10 mouse cellular contexts compared by ENCODE assay signal in genomic region chr3:84461687-84462086, GRCm38 (mm10). TPM values are rescaled to one million over a fixed set of nuclear protein-coding genes. Genes with fewer than 3 reads are reported as not detected.
DNase-seq lines count a peak whose midpoint lies in the region; ATAC-seq and TF ChIP-seq lines count a peak whose summit lies in the region.
"Had no signal": no experiment of that assay in that cellular context is flagged by ENCODE, and none has a peak within 500 bp of the region (broad histone marks: within the 10 kb centered on the region; RNA-seq: fewer than 3 reads in every experiment).

No protein-coding gene starts in this region.

- peak; percentile 71 for ATAC-seq in heart, embryonic 11.5 days (replicated peaks; ENCODE audit: insufficient number of reproducible peaks, low FRiP score, low TSS enrichment)
- ATAC-seq in midbrain, embryonic 13.5 days, result peak; percentile 69; the same call in 1 of the 2 replicates
- ATAC-seq in midbrain, embryonic 14.5 days (ENCODE audit: low FRiP score, low TSS enrichment), result no peak
- ATAC-seq in intestine, embryonic 14.5 days (replicated peaks; ENCODE audit: low FRiP score, low TSS enrichment, low read depth), result peak; percentile 53
- 0 out of 2 replicates have a peak, but pooled peaks have one; percentile 45 for ATAC-seq in stomach, embryonic 16.5 days (ENCODE audit: insufficient read depth, low FRiP score)

- peaks cover 24% of the 10 kb centered on the region for H3K4me1 ChIP-seq in heart, embryonic 11.5 days (ENCODE audit: control insufficient read depth, insufficient read depth, low read length)
- H3K4me1 ChIP-seq in heart, adult 2 months (ENCODE audit: control insufficient read depth, insufficient read depth, low read length), result no peaks in the 10 kb centered on the region
- H3K4me1 ChIP-seq in midbrain, embryonic 13.5 days (replicated peaks), result peaks cover 21% of the 10 kb centered on the region
- peaks cover 3% of the 10 kb centered on the region; the same call in 1 of the 2 replicates for H3K4me1 ChIP-seq in midbrain, embryonic 14.5 days (ENCODE audit: control insufficient read depth, insufficient read depth, low read length)
- H3K4me1 ChIP-seq in intestine, embryonic 14.5 days (replicated peaks; ENCODE audit: control insufficient read depth, insufficient read depth, low read length), result peaks cover 23% of the 10 kb centered on the region
- peaks cover 30% of the 10 kb centered on the region for H3K4me1 ChIP-seq in stomach, embryonic 16.5 days (ENCODE audit: control insufficient read depth, insufficient read depth, low read length)

- H3K4me2 ChIP-seq in heart, embryonic 11.5 days, result peak overlapping the region; percentile 37; the same call in 1 of the 2 replicates
- no peak overlapping the region for H3K4me2 ChIP-seq in midbrain, embryonic 13.5 days (replicated peaks)
- no peak overlapping the region for H3K4me2 ChIP-seq in midbrain, embryonic 14.5 days (ENCODE audit: low read length)
- no peak overlapping the region for H3K4me2 ChIP-seq in intestine, embryonic 14.5 days (ENCODE audit: low read length)
- H3K4me2 ChIP-seq in stomach, embryonic 16.5 days (ENCODE audit: low read depth, low read length), result no peak overlapping the region

- no peak for TF ChIP-seq POLR2A in heart, adult 2 months (IDR thresholded peaks at IDR 0.05; ENCODE audit: insufficient read depth, low read depth, low read length)

- no peak for DNase-seq in heart, adult 2 months
- no peak for DNase-seq in midbrain, embryonic 14.5 days
- no peak for DNase-seq in intestine, embryonic 14.5 days (ENCODE audit: low spot score)
- DNase-seq in layer of hippocampus, postnatal 14 days (ENCODE audit: low spot score in 2 of 2), result no peak
- DNase-seq in left cerebral cortex, adult 2 months (ENCODE audit: extremely low spot score in 1 of 2, low spot score in 2 of 2), result no peak
- DNase-seq: layer of hippocampus, postnatal 36 days had no signal

- H3K9me3 ChIP-seq in heart, embryonic 11.5 days (replicated peaks; ENCODE audit: control insufficient read depth, low read length), result no peaks in the 10 kb centered on the region
- no peaks in the 10 kb centered on the region for H3K9me3 ChIP-seq in midbrain, embryonic 13.5 days
- H3K9me3 ChIP-seq in midbrain, embryonic 14.5 days (ENCODE audit: control insufficient read depth, low read length), result no peaks in the 10 kb centered on the region
- H3K9me3 ChIP-seq in intestine, embryonic 14.5 days (ENCODE audit: control insufficient read depth, low read length), result no peaks in the 10 kb centered on the region
- no peaks in the 10 kb centered on the region for H3K9me3 ChIP-seq in stomach, embryonic 16.5 days (replicated peaks; ENCODE audit: control insufficient read depth, low read length)
- H3K9me3 ChIP-seq: megakaryocyte, embryonic 14.5 days had no signal

- WGBS in heart, embryonic 11.5 days (ENCODE audit: insufficient replicate concordance), result 17% methylated on average over 4 of the region's 4 CpGs
- 47% methylated on average over 4 of the region's 4 CpGs for WGBS in heart, adult 2 months
- 35% methylated on average over 4 of the region's 4 CpGs for WGBS in midbrain, embryonic 13.5 days
- WGBS in midbrain, embryonic 14.5 days, result 36% methylated on average over 4 of the region's 4 CpGs
- WGBS in intestine, embryonic 14.5 days, result 23% methylated on average over 4 of the region's 4 CpGs
- 15% methylated on average over 4 of the region's 4 CpGs for WGBS in stomach, embryonic 16.5 days

- H3K4me3 ChIP-seq in heart, embryonic 11.5 days (ENCODE audit: low read depth, low read length), result no peak overlapping the region
- H3K4me3 ChIP-seq in heart, adult 2 months, result no peak overlapping the region
- H3K4me3 ChIP-seq in midbrain, embryonic 13.5 days (replicated peaks), result no peak overlapping the region
- no peak overlapping the region for H3K4me3 ChIP-seq in midbrain, embryonic 14.5 days (replicated peaks; ENCODE audit: low read depth, low read length)
- no peak overlapping the region for H3K4me3 ChIP-seq in intestine, embryonic 14.5 days (ENCODE audit: low read depth, low read length)
- no peak overlapping the region for H3K4me3 ChIP-seq in stomach, embryonic 16.5 days (replicated peaks; ENCODE audit: low read length)
- no peak overlapping the region for H3K4me3 ChIP-seq in left cerebral cortex, adult 2 months

- H3K9ac ChIP-seq in heart, embryonic 11.5 days (ENCODE audit: low read depth, low read length), result no peak overlapping the region
- H3K9ac ChIP-seq in heart, adult 2 months (ENCODE audit: low read depth, low read length), result no peak overlapping the region
- no peak overlapping the region for H3K9ac ChIP-seq in midbrain, embryonic 13.5 days (replicated peaks)
- H3K9ac ChIP-seq in midbrain, embryonic 14.5 days (replicated peaks; ENCODE audit: low read length), result no peak overlapping the region
- no peak overlapping the region for H3K9ac ChIP-seq in intestine, embryonic 14.5 days (ENCODE audit: low read length)
- no peak overlapping the region for H3K9ac ChIP-seq in stomach, embryonic 16.5 days (ENCODE audit: low read length)

- intact Hi-C loops in heart, adult 2 months (cut with DNase I), result no loop called here
- intact Hi-C loops in left cerebral cortex, adult 2 months (cut with DNase I), result no loop called here

- TF ChIP-seq CTCF in heart, adult 2 months (IDR thresholded peaks at IDR 0.05), result no peak
- no peak for TF ChIP-seq CTCF in left cerebral cortex, adult 2 months (IDR thresholded peaks at IDR 0.05)

- H3K27ac ChIP-seq in heart, embryonic 11.5 days (ENCODE audit: low read depth, low read length), result peak overlapping the region; percentile 80
- H3K27ac ChIP-seq in heart, adult 2 months, result no peak overlapping the region
- no peak overlapping the region for H3K27ac ChIP-seq in midbrain, embryonic 13.5 days
- no peak overlapping the region for H3K27ac ChIP-seq in midbrain, embryonic 14.5 days (replicated peaks; ENCODE audit: low read depth, low read length)
- 0 out of 2 replicates have a peak overlapping the region, but pooled peaks have one; percentile 22 for H3K27ac ChIP-seq in intestine, embryonic 14.5 days (ENCODE audit: low read depth)
- H3K27ac ChIP-seq in stomach, embryonic 16.5 days (ENCODE audit: low read length), result peak overlapping the region; percentile 54
- H3K27ac ChIP-seq in left cerebral cortex, adult 2 months, result no peak overlapping the region

- no peak for TF ChIP-seq EP300 in heart, adult 2 months (IDR thresholded peaks at IDR 0.05; ENCODE audit: insufficient read depth, low read depth, low read length)

- no peaks in the 10 kb centered on the region for H3K36me3 ChIP-seq in heart, embryonic 11.5 days (ENCODE audit: control insufficient read depth, insufficient read depth, low read length)
- no peaks in the 10 kb centered on the region for H3K36me3 ChIP-seq in heart, adult 2 months (ENCODE audit: control insufficient read depth, insufficient read depth, low read length)
- H3K36me3 ChIP-seq in midbrain, embryonic 13.5 days, result no peaks in the 10 kb centered on the region
- H3K36me3 ChIP-seq in midbrain, embryonic 14.5 days (ENCODE audit: control insufficient read depth, insufficient read depth, low read length), result no peaks in the 10 kb centered on the region
- no peaks in the 10 kb centered on the region for H3K36me3 ChIP-seq in intestine, embryonic 14.5 days (ENCODE audit: control insufficient read depth, insufficient read depth, low read length)
- H3K36me3 ChIP-seq in stomach, embryonic 16.5 days (ENCODE audit: control insufficient read depth, insufficient read depth, low read length), result no peaks in the 10 kb centered on the region

- H3K79me2 ChIP-seq in heart, adult 2 months (replicated peaks; ENCODE audit: control insufficient read depth, insufficient read depth, low read length), result no peaks in the 10 kb centered on the region

- H3K27me3 ChIP-seq in heart, embryonic 11.5 days (ENCODE audit: control insufficient read depth, insufficient read depth, low read length), result peaks cover 33% of the 10 kb centered on the region
- no peaks in the 10 kb centered on the region for H3K27me3 ChIP-seq in heart, adult 2 months (ENCODE audit: control insufficient read depth, insufficient read depth, low read length)
- 0 out of 2 replicates have a peak, but pooled peaks cover 6% of the 10 kb centered on the region for H3K27me3 ChIP-seq in midbrain, embryonic 13.5 days
- H3K27me3 ChIP-seq in midbrain, embryonic 14.5 days (ENCODE audit: control insufficient read depth, insufficient read depth, low read length), result no peaks in the 10 kb centered on the region
- H3K27me3 ChIP-seq in intestine, embryonic 14.5 days (replicated peaks; ENCODE audit: control insufficient read depth, insufficient read depth, low read length), result no peaks in the 10 kb centered on the region
- no peaks in the 10 kb centered on the region for H3K27me3 ChIP-seq in stomach, embryonic 16.5 days (ENCODE audit: control insufficient read depth, insufficient read depth, low read length)

RNA-seq across cellular contexts. Expression of gene Fhdc1, which starts 18.5 kb away (rescaled TPM):
- 1.4 and 5.0 TPM in 2 replicates for polyA plus RNA-seq in heart, embryonic 11.5 days (2014; fragmentation: Nextera tagmentation; extraction: Ambion mirVana)
- under 1 TPM; 0.59 to 0.60 TPM for total RNA-seq in heart, adult 2 months (2021)
- 0.09 and 0.39 TPM in 2 replicates for polyA plus RNA-seq in heart, adult 2 months (2012; rRNA removed)
- polyA plus RNA-seq in midbrain, embryonic 13.5 days (2015; fragmentation: Nextera tagmentation; extraction: Ambion mirVana), result 3.0 and 3.5 TPM in 2 replicates
- polyA plus RNA-seq in midbrain, embryonic 14.5 days (2014; fragmentation: Nextera tagmentation; extraction: Ambion mirVana), result 4.1 and 4.3 TPM in 2 replicates
- polyA plus RNA-seq in intestine, embryonic 14.5 days (2014; fragmentation: Nextera tagmentation; extraction: Ambion mirVana), result 5.9 and 7.4 TPM in 2 replicates
- polyA plus RNA-seq in stomach, embryonic 16.5 days (2015; fragmentation: Nextera tagmentation; extraction: Ambion mirVana), result 20.0 and 21.2 TPM in 2 replicates
- 1 to 10 TPM; 2.4 to 3.4 TPM for total RNA-seq in layer of hippocampus, postnatal 14 days (2021)
- 1 to 10 TPM; 3.4 to 4.5 TPM for total RNA-seq in left cerebral cortex, adult 2 months (2021)

Comparison
In these comparisons a context has a peak if more than half of its experiments do, and no peak if none do; other contexts are left out.
1. H3K27ac ChIP-seq: peak in heart, embryonic 11.5 days (single experiment), intestine, embryonic 14.5 days (single experiment) and stomach, embryonic 16.5 days (single experiment); none in heart, adult 2 months (single experiment), midbrain, embryonic 13.5 days (single experiment), midbrain, embryonic 14.5 days (single experiment) and left cerebral cortex, adult 2 months (single experiment).